Mouse (Mus musculus): ENCODE data around the gene Gm8947.
"Not testable (repeated sequence)": the region's sequence is repeated elsewhere in the genome, so short reads cannot be mapped to it uniquely, and the experiment has no call there.

GRCm38 (mm10) chr1:151196690-151197089, 4.5 kb downstream of the Gm8947 start:
- TF ChIP-seq POLR2A (IDR thresholded peaks at IDR 0.05; ENCODE audit: borderline replicate concordance, low read depth, low read length); CTCF (IDR thresholded peaks at IDR 0.05; ENCODE audit: low read depth, low read length): not testable (repeated sequence)
